Mouse (Mus musculus) mouse embryonic stem cell (cell line): ENCODE measurements around the gene Gm4297.
"Not testable (repeated sequence)": the region's sequence is repeated elsewhere in the genome, so short reads cannot be mapped to it uniquely, and the experiment has no call there.

Experiments used
- in situ Hi-C, 2 experiments: fragments of 300-500 bp; cut with MboI; formaldehyde crosslinking; loops; 1 replicate in 1 of 2; 3 replicates in 1 of 2; pipeline ENCODE4 v1.14.3; 2019 to 2020; ENCODE audit warnings: low sequenced_read_pairs in 2 of 2, low pct_unique_long_range_greater_than_20kb in 1 of 2, mixed read lengths in 1 of 2; ENCODE audit not compliant: unreplicated experiment in 1 of 2

The Gm4297 gene

GRCm38 (mm10) chrX:24574795-24575194 lies at the start of gene Gm4297:
Gm4297 (minus strand) TSS chrX:24574895.
- in situ Hi-C loops = not testable (repeated sequence)
